Mouse (Mus musculus): ENCODE data around the gene Coro1b. TPM values are rescaled to one million over a fixed set of nuclear protein-coding genes. Genes with fewer than 3 reads are reported as not detected.

Gene Coro1b
- polyA plus RNA-seq, 1 experiment from 2014 or later = 64.4 TPM

GRCm38 (mm10) chr19:4147782-4148490, 483 bp upstream of the Coro1b start:
- Histone ChIP-seq H3K9me3 (ENCODE audit: low read length) (no peaks in the 10 kb centered on the region), H3K27ac (ENCODE audit: low read depth) (peak overlapping the region; percentile 14; the same call in 1 of the 2 replicates), H3K4me3 (ENCODE audit: low read depth, low read length) (peak overlapping the region; percentile 86), H3K4me1 (ENCODE audit: insufficient read depth) (peaks cover 45% of the 10 kb centered on the region), H3K36me3 (replicated peaks; ENCODE audit: insufficient read depth, low read length) (peaks cover 23% of the 10 kb centered on the region), H3K9ac (replicated peaks) (peak overlapping the region; percentile 94), H3K27me3 (ENCODE audit: insufficient read depth, low read length) (no peaks in the 10 kb centered on the region), H3K4me2 (ENCODE audit: low read depth, low read length) (peak overlapping the region; percentile 89)
- ATAC-seq = no peak
- TF ChIP-seq CTCF (IDR thresholded peaks at IDR 0.05; ENCODE audit: low read depth) (no peak), EP300 (IDR thresholded peaks at IDR 0.05; ENCODE audit: low read depth) (no peak)
- DNase-seq = no peak
- 44% methylated on average over 9 of the region's 9 CpGs for WGBS (ENCODE audit: insufficient replicate concordance)

GRCm38 (mm10) chr19:4148819-4149218, 400 bp downstream of the Coro1b start:
- H3K4me2 ChIP-seq (ENCODE audit: low read depth, low read length) = peak overlapping the region; percentile 89
- ATAC-seq (peak; percentile 33), DNase-seq (no peak)
- H3K9ac ChIP-seq (replicated peaks) = peak overlapping the region; percentile 94
- no peaks in the 10 kb centered on the region for H3K27me3 ChIP-seq (ENCODE audit: insufficient read depth, low read length)
- 2% methylated on average over 8 of the region's 8 CpGs for WGBS (ENCODE audit: insufficient replicate concordance)
- peak overlapping the region; percentile 84 for H3K27ac ChIP-seq (ENCODE audit: low read depth)
- peak overlapping the region; percentile 86 for H3K4me3 ChIP-seq (ENCODE audit: low read depth, low read length)
- H3K9me3 ChIP-seq (ENCODE audit: low read length) = no peaks in the 10 kb centered on the region
- H3K4me1 ChIP-seq (ENCODE audit: insufficient read depth) = peaks cover 45% of the 10 kb centered on the region
- peaks cover 30% of the 10 kb centered on the region for H3K36me3 ChIP-seq (replicated peaks; ENCODE audit: insufficient read depth, low read length)
- TF ChIP-seq EP300 (IDR thresholded peaks at IDR 0.05; ENCODE audit: low read depth) (no peak), CTCF (IDR thresholded peaks at IDR 0.05; ENCODE audit: low read depth) (no peak)

GRCm38 (mm10) chr19:4149283-4149682, 864 bp downstream of the Coro1b start:
- 69% methylated on average over 11 of the region's 11 CpGs for WGBS (ENCODE audit: insufficient replicate concordance)
- TF ChIP-seq CTCF (IDR thresholded peaks at IDR 0.05; ENCODE audit: low read depth) (no peak), EP300 (IDR thresholded peaks at IDR 0.05; ENCODE audit: low read depth) (no peak)

GRCm38 (mm10) chr19:4149764-4150461, 1.5 kb downstream of the Coro1b start:
- Histone ChIP-seq H3K4me2 (ENCODE audit: low read depth, low read length) (peak overlapping the region; percentile 89), H3K4me3 (ENCODE audit: low read depth, low read length) (peak overlapping the region; percentile 86; the same call in 1 of the 2 replicates), H3K4me1 (ENCODE audit: insufficient read depth) (peaks cover 48% of the 10 kb centered on the region), H3K27me3 (ENCODE audit: insufficient read depth, low read length) (no peaks in the 10 kb centered on the region), H3K9ac (replicated peaks) (peak overlapping the region; percentile 94; the same call in 1 of the 2 replicates), H3K9me3 (ENCODE audit: low read length) (no peaks in the 10 kb centered on the region), H3K36me3 (replicated peaks; ENCODE audit: insufficient read depth, low read length) (peaks cover 30% of the 10 kb centered on the region), H3K27ac (ENCODE audit: low read depth) (no peak overlapping the region)
- DNase-seq (no peak), ATAC-seq (no peak)
- 89% methylated on average over 17 of the region's 17 CpGs for WGBS (ENCODE audit: insufficient replicate concordance)
- TF ChIP-seq EP300 (IDR thresholded peaks at IDR 0.05; ENCODE audit: low read depth) (no peak), CTCF (IDR thresholded peaks at IDR 0.05; ENCODE audit: low read depth) (no peak)

More at GRCm38 (mm10) chr19:4149283-4149682, 864 bp downstream of the Coro1b start:
- Histone ChIP-seq H3K9ac (replicated peaks) (peak overlapping the region; percentile 94), H3K27ac (ENCODE audit: low read depth) (peak overlapping the region; percentile 84; the same call in 1 of the 2 replicates), H3K4me1 (ENCODE audit: insufficient read depth) (peaks cover 43% of the 10 kb centered on the region), H3K4me3 (ENCODE audit: low read depth, low read length) (peak overlapping the region; percentile 86), H3K9me3 (ENCODE audit: low read length) (no peaks in the 10 kb centered on the region), H3K36me3 (replicated peaks; ENCODE audit: insufficient read depth, low read length) (peaks cover 30% of the 10 kb centered on the region), H3K27me3 (ENCODE audit: insufficient read depth, low read length) (no peaks in the 10 kb centered on the region), H3K4me2 (ENCODE audit: low read depth, low read length) (peak overlapping the region; percentile 89)
- DNase-seq (no peak), ATAC-seq (no peak)

GRCm38 (mm10) chr19:4150567-4151487, 2.4 kb downstream of the Coro1b start:
- Histone ChIP-seq H3K4me3 (ENCODE audit: low read depth, low read length) (no peak overlapping the region), H3K9ac (replicated peaks) (no peak overlapping the region), H3K36me3 (replicated peaks; ENCODE audit: insufficient read depth, low read length) (peaks cover 30% of the 10 kb centered on the region), H3K9me3 (ENCODE audit: low read length) (no peaks in the 10 kb centered on the region), H3K4me1 (ENCODE audit: insufficient read depth) (peaks cover 45% of the 10 kb centered on the region), H3K4me2 (ENCODE audit: low read depth, low read length) (no peak overlapping the region), H3K27me3 (ENCODE audit: insufficient read depth, low read length) (no peaks in the 10 kb centered on the region), H3K27ac (ENCODE audit: low read depth) (no peak overlapping the region)
- ATAC-seq (no peak), DNase-seq (no peak)
- WGBS (ENCODE audit: insufficient replicate concordance) = 88% methylated on average over 22 of the region's 22 CpGs
- TF ChIP-seq CTCF (IDR thresholded peaks at IDR 0.05; ENCODE audit: low read depth) (no peak), EP300 (IDR thresholded peaks at IDR 0.05; ENCODE audit: low read depth) (no peak)

Measured in liver, postnatal 0 days (tissue).